In the genomic region with DNA sequence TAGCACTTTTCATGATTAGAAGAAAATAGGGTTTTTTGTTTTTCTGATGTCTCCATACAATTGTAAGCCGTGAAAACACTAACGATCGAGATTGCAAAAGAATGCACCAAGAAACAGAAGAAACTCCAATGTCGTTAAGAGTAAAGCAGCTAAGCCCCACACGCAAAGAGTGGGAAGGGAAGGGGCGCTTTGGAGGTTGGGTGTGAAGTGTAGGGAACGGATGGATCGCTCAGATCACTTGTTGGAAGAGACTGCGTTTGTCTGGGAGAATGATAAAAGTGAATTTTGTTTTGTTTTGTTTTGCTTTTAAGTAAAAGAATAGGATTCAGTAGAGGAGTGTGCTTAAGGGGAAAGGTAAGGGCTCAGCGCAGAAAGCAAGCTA, we compare ENCODE assay signal across 7 mouse cellular contexts. TPM values are rescaled to one million over a fixed set of nuclear protein-coding genes. Genes with fewer than 3 reads are reported as not detected.
DNase-seq lines count a peak whose midpoint lies in the region; ATAC-seq lines count a peak whose summit lies in the region.

No protein-coding gene starts in this region.

- peaks cover 7% of the 10 kb centered on the region for H3K4me1 ChIP-seq in lung, embryonic 16.5 days (replicated peaks; ENCODE audit: control insufficient read depth, insufficient read depth, low read length)
- H3K4me1 ChIP-seq in forebrain, embryonic 13.5 days, result peaks cover 22% of the 10 kb centered on the region
- peaks cover 14% of the 10 kb centered on the region for H3K4me1 ChIP-seq in limb, embryonic 13.5 days
- peaks cover 12% of the 10 kb centered on the region; the same call in 1 of the 2 replicates for H3K4me1 ChIP-seq in stomach, embryonic 15.5 days

- peak overlapping the region; percentile 93 for H3K4me2 ChIP-seq in lung, embryonic 16.5 days (ENCODE audit: low read depth, low read length)
- H3K4me2 ChIP-seq in forebrain, embryonic 13.5 days, result peak overlapping the region; percentile 99
- H3K4me2 ChIP-seq in limb, embryonic 13.5 days (replicated peaks), result peak overlapping the region; percentile 99
- peak overlapping the region; percentile 100 for H3K4me2 ChIP-seq in stomach, embryonic 15.5 days

- H3K27me3 ChIP-seq in lung, embryonic 16.5 days (ENCODE audit: control insufficient read depth, insufficient read depth, low read depth, low read length), result peaks cover 16% of the 10 kb centered on the region
- peaks cover 34% of the 10 kb centered on the region for H3K27me3 ChIP-seq in forebrain, embryonic 13.5 days
- peaks cover 27% of the 10 kb centered on the region; the same call in 1 of the 2 replicates for H3K27me3 ChIP-seq in limb, embryonic 13.5 days
- peaks cover 16% of the 10 kb centered on the region; the same call in 1 of the 2 replicates for H3K27me3 ChIP-seq in stomach, embryonic 15.5 days (replicated peaks)

- ATAC-seq in lung, embryonic 16.5 days (ENCODE audit: low read depth), result no peak
- ATAC-seq in forebrain, embryonic 13.5 days, result no peak
- no peak for ATAC-seq in limb, embryonic 13.5 days (ENCODE audit: low FRiP score, low read depth)
- no peak for ATAC-seq in stomach, embryonic 15.5 days (ENCODE audit: insufficient read depth, low FRiP score, low read depth)

- peaks cover 6% of the 10 kb centered on the region for H3K9me3 ChIP-seq in lung, embryonic 16.5 days (ENCODE audit: control insufficient read depth, low read length)
- no peaks in the 10 kb centered on the region; the same call in 1 of the 2 replicates for H3K9me3 ChIP-seq in forebrain, embryonic 13.5 days (replicated peaks)
- H3K9me3 ChIP-seq in limb, embryonic 13.5 days, result peaks cover 5% of the 10 kb centered on the region; the same call in 1 of the 2 replicates
- no peaks in the 10 kb centered on the region for H3K9me3 ChIP-seq in stomach, embryonic 15.5 days

- H3K27ac ChIP-seq in lung, embryonic 16.5 days (ENCODE audit: low read length), result no peak overlapping the region
- H3K27ac ChIP-seq in forebrain, embryonic 13.5 days, result no peak overlapping the region
- 0 out of 2 replicates have a peak overlapping the region, but pooled peaks have one; percentile 55 for H3K27ac ChIP-seq in limb, embryonic 13.5 days
- H3K27ac ChIP-seq in stomach, embryonic 15.5 days, result no peak overlapping the region

- no peak overlapping the region for H3K9ac ChIP-seq in lung, embryonic 16.5 days (ENCODE audit: low read length)
- H3K9ac ChIP-seq in forebrain, embryonic 13.5 days, result peak overlapping the region; percentile 73; the same call in 1 of the 2 replicates
- peak overlapping the region; percentile 75 for H3K9ac ChIP-seq in limb, embryonic 13.5 days
- no peak overlapping the region for H3K9ac ChIP-seq in stomach, embryonic 15.5 days

- no peaks in the 10 kb centered on the region for H3K36me3 ChIP-seq in lung, embryonic 16.5 days (ENCODE audit: control insufficient read depth, insufficient read depth, low read length)
- H3K36me3 ChIP-seq in forebrain, embryonic 13.5 days (ENCODE audit: poor library complexity, severe bottlenecking), result no peaks in the 10 kb centered on the region
- no peaks in the 10 kb centered on the region for H3K36me3 ChIP-seq in limb, embryonic 13.5 days
- H3K36me3 ChIP-seq in stomach, embryonic 15.5 days, result no peaks in the 10 kb centered on the region

- 7% methylated on average over 10 of the region's 10 CpGs for WGBS in lung, embryonic 16.5 days
- WGBS in forebrain, embryonic 13.5 days, result 3% methylated on average over 10 of the region's 10 CpGs
- 2% methylated on average over 10 of the region's 10 CpGs for WGBS in limb, embryonic 13.5 days
- 19% methylated on average over 10 of the region's 10 CpGs for WGBS in stomach, embryonic 15.5 days

- DNase-seq in lung, postnatal 25 days (ENCODE audit: low spot score), result no peak
- no peak for DNase-seq in layer of hippocampus, postnatal 25 days (ENCODE audit: extremely low spot score in 1 of 2, low spot score in 1 of 2)
- DNase-seq in cerebellum, adult 11-12 months, result no peak

- H3K4me3 ChIP-seq in lung, embryonic 16.5 days (ENCODE audit: low read length), result peak overlapping the region; percentile 55
- H3K4me3 ChIP-seq in forebrain, embryonic 13.5 days, result peak overlapping the region; percentile 52
- peak overlapping the region; percentile 64 for H3K4me3 ChIP-seq in limb, embryonic 13.5 days
- H3K4me3 ChIP-seq in stomach, embryonic 15.5 days (replicated peaks), result peak overlapping the region; percentile 62

RNA-seq across cellular contexts. Expression of a gene that starts 1.5 kb away (rescaled TPM):
- 1.5 and 2.6 TPM in 2 replicates for polyA plus RNA-seq in lung, embryonic 16.5 days (2015; fragmentation: Nextera tagmentation; extraction: Ambion mirVana)
- polyA plus RNA-seq in forebrain, embryonic 13.5 days (2015; fragmentation: Nextera tagmentation; extraction: Ambion mirVana), result 4.0 and 6.9 TPM in 2 replicates
- 19.5 and 25.2 TPM in 2 replicates for polyA plus RNA-seq in limb, embryonic 13.5 days (2015; fragmentation: Nextera tagmentation; extraction: Ambion mirVana)
- polyA plus RNA-seq in stomach, embryonic 15.5 days (2015; fragmentation: Nextera tagmentation; extraction: Ambion mirVana), result 4.7 and 5.0 TPM in 2 replicates
- 10 to 100 TPM; 28.1 to 34.4 TPM for total RNA-seq in layer of hippocampus, postnatal 25 days (2021)

Comparison
In these comparisons a context has a peak if more than half of its experiments do, and no peak if none do; other contexts are left out.
1. H3K9ac ChIP-seq: peak in forebrain, embryonic 13.5 days (single experiment) and limb, embryonic 13.5 days (single experiment); none in lung, embryonic 16.5 days (single experiment) and stomach, embryonic 15.5 days (single experiment).
2. Peak in every context shown above with its lines, with median percentiles within 50 percentile points of each other: H3K4me2 ChIP-seq and H3K4me3 ChIP-seq.